Mouse (Mus musculus) heart, adult 2 months (tissue): Measurements from ENCODE around the gene Nlgn3. TPM values are rescaled to one million over a fixed set of nuclear protein-coding genes. Genes with fewer than 3 reads are reported as not detected.
"Not testable (repeated sequence)": the region's sequence is repeated elsewhere in the genome, so short reads cannot be mapped to it uniquely, and the experiment has no call there.

Experiments used
- DNase-seq, 2 experiments: peaks; one replicate each; pipeline ENCODE4 v3.0.0; 2021
- H3K27ac ChIP-seq: fragments of 200-600 bp; 2 replicates; pipeline ENCODE4 v1.8.1; 2022
- H3K27me3 ChIP-seq: fragments of 200-500 bp; 2 replicates; pipeline ENCODE4 v1.6.1; 2012; ENCODE audit warnings: mild to moderate bottlenecking, low read length, inconsistent platforms, mixed read lengths; ENCODE audit not compliant: control insufficient read depth, insufficient read depth
- H3K36me3 ChIP-seq: fragments of 200-500 bp; 2 replicates; pipeline ENCODE4 v1.6.1; 2012; ENCODE audit warnings: low read length, inconsistent platforms; ENCODE audit not compliant: control insufficient read depth, insufficient read depth
- H3K4me1 ChIP-seq: fragments of 200-500 bp; 2 replicates; pipeline ENCODE4 v1.6.1; 2011; ENCODE audit warnings: low read length; ENCODE audit not compliant: control insufficient read depth, insufficient read depth
- H3K4me3 ChIP-seq: fragments of 200-600 bp; 2 replicates; pipeline ENCODE4 v1.8.1; 2022
- H3K79me2 ChIP-seq: fragments of 200-500 bp; replicated peaks from 2 replicates; pipeline ENCODE4 v1.6.1; 2012; ENCODE audit warnings: mild to moderate bottlenecking, inconsistent platforms, low read length, moderate library complexity, mixed read lengths; ENCODE audit not compliant: control insufficient read depth, insufficient read depth
- H3K9ac ChIP-seq: fragments of 200-500 bp; 2 replicates; pipeline ENCODE4 v1.6.1; 2012; ENCODE audit warnings: low read depth, mild to moderate bottlenecking, control low read depth, inconsistent platforms, low read length, mixed read lengths
- CTCF ChIP-seq: fragments of 200-600 bp; IDR thresholded peaks from 2 replicates; pipeline ENCODE4 v1.8.1; 2022; ENCODE audit warnings: antibody characterized with exemption, mild to moderate bottlenecking, moderate library complexity
- EP300 ChIP-seq: fragments of 200-500 bp; IDR thresholded peaks from 2 replicates; pipeline ENCODE4 v1.6.1; 2011; ENCODE audit warnings: low read depth, low read length, control low read depth; ENCODE audit not compliant: insufficient read depth
- POLR2A ChIP-seq: fragments of 200-500 bp; IDR thresholded peaks from 2 replicates; pipeline ENCODE4 v1.6.1; 2011; ENCODE audit warnings: mild to moderate bottlenecking, low read depth, low read length, control low read depth; ENCODE audit not compliant: insufficient read depth
- WGBS: fragments of 180-500 bp; shearing (Covaris S2); methylation state at CpG from one replicate; pipeline ENCODE4 v1.1.7; 2018; 5-methylcytosine and 5-hydroxymethylcytosine counted together
- intact Hi-C: fragments of 180-260 bp; cut with DNase I; formaldehyde crosslinking; loops from one replicate; pipeline ENCODE4 v1.15.1; 2025
- polyA plus RNA-seq: library from polyadenylated mRNA; depleted of rRNA; stranded (reverse); fragments of >200 nt; gene quantifications from 2 replicates; pipeline ENCODE4 v1.2.3, GENCODE M21; 2012
- total RNA-seq, 2 experiments: library from RNA; stranded (reverse); gene quantifications; 2 replicates each; pipeline ENCODE4 v1.2.3; 2021

The Nlgn3 gene
- total and polyA plus RNA-seq, 3 experiments, result 0.20 to 1.0 (median 0.42) TPM

DNA sequence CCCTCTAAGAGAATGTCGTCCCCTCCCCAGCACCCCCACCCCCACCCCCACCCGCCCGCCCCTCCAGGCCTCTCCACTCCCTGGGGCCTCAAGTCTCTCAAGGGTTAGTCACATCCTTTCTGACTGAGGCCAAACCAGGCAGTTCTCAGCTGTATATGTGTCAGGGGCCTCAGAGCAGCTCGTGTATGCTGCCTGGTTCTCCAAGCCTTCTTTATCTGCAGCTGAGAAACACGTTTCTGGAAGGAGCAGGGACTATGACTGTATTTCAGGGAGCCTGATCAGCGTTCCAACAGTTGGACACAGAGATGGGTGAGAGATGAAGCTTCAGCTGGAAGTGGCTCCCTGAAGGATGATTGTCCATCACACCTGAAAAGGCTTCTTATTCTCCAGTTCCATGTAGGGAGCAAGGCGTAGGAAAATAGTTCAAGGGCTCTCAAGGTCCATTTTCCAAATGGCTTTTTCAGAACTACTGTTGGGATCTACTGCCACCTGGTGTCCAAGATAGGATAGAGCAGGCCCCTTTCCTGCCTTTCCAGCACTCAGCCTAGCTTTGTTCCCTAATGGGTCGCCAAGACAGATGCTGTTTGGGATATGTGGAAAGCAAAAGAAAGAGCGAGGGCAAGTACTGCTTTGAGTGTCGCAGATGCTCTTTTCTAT lies 30.5 kb downstream of the Nlgn3 start:
- H3K36me3 ChIP-seq, result no peaks in the 10 kb centered on the region
- H3K27ac ChIP-seq, result no peak overlapping the region
- no peak overlapping the region for H3K4me3 ChIP-seq
- intact Hi-C loops, result loop anchor here (1.0 to 5.0 kb wide), 4 partner anchors 57 to 197 kb away; partner anchors contain the start of genes Foxo4, Med12 and Zmym3
- 27% methylated on average over 10 of the region's 10 CpGs for WGBS
- no peak overlapping the region for H3K9ac ChIP-seq
- TF ChIP-seq POLR2A, result no peak
- peak; percentile 99 for TF ChIP-seq CTCF
- TF ChIP-seq EP300, result no peak
- DNase-seq, result peak; percentile 59 to 64
- no peaks in the 10 kb centered on the region for H3K27me3 ChIP-seq
- H3K79me2 ChIP-seq, result no peaks in the 10 kb centered on the region
- H3K4me1 ChIP-seq, result peaks cover 2% of the 10 kb centered on the region; the same call in 1 of the 2 replicates

GRCm38 (mm10) chrX:101332031-101332374 lies 33.0 kb downstream of the Nlgn3 start:
- H3K79me2 ChIP-seq, result no peaks in the 10 kb centered on the region
- 44% methylated on average over 9 of the region's 9 CpGs for WGBS
- H3K27ac ChIP-seq, result peak overlapping the region; percentile 94
- DNase-seq, result no peak
- peak overlapping the region; percentile 39 for H3K4me3 ChIP-seq
- TF ChIP-seq POLR2A (no peak), EP300 (no peak), CTCF (no peak)
- H3K4me1 ChIP-seq, result peaks cover 2% of the 10 kb centered on the region; the same call in 1 of the 2 replicates
- H3K36me3 ChIP-seq, result no peaks in the 10 kb centered on the region
- H3K27me3 ChIP-seq, result no peaks in the 10 kb centered on the region
- intact Hi-C loops, result loop anchor here (5.0 kb wide), 3 partner anchors 60 to 90 kb away; partner anchors contain the start of genes Foxo4, Med12 and Zmym3
- H3K9ac ChIP-seq, result peak overlapping the region; percentile 66; the same call in 1 of the 2 replicates

DNA sequence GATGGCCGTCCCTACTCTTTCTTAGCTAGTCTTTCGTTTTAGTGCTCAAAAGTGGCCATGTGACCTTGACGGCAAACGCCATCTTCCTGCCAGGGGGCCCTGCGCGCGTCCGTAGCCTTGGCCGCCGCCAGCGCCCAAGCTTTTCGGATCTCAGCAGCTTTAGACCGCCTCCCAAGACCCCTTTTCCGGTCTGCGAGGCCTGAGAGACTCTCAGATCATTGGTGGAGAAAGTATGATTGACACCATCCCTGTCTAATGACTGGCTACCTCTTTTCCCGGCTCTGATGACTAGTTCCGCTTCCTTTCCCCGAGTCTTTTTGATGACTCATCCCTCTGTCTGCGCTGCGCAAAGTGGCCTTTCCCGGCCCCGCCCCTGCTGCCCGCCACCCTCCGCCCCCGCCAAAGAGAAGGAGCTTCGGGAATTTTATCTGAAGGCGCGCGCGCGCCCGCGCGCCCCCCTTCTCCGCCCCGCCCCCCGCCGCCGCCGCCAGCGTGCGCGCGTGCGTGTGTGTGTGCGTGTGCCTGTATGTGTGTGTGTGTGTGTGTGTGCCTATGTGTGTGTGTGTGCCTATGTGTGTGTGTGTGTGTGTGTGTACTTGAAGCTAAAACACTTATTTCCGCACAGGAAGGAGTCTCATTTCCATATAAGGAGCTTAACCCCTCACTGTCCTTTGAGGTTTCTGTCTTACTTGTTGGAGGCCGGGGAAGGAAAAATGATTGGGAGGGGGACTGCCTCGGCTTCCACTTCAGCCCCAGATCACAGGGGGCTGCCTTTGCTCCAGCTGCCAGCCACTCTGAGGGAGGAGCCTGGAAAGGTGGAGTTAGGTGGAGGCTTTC lies 33.6 kb downstream of the Nlgn3 start:
- intact Hi-C loops, result loop anchor here (5.0 kb wide), 3 partner anchors 60 to 90 kb away; partner anchors contain the start of genes Foxo4, Med12 and Zmym3
- no peaks in the 10 kb centered on the region for H3K27me3 ChIP-seq
- H3K36me3 ChIP-seq, result no peaks in the 10 kb centered on the region
- peak overlapping the region; percentile 70 for H3K9ac ChIP-seq
- H3K79me2 ChIP-seq, result no peaks in the 10 kb centered on the region
- DNase-seq, result peak; percentile 81 to 91
- peak overlapping the region; percentile 94 for H3K27ac ChIP-seq
- peak; percentile 84 for TF ChIP-seq POLR2A
- no peak for TF ChIP-seq CTCF
- no peak for TF ChIP-seq EP300
- WGBS, result 23% methylated on average over 42 of the region's 49 CpGs
- H3K4me3 ChIP-seq, result peak overlapping the region; percentile 40
- H3K4me1 ChIP-seq, result peaks cover 2% of the 10 kb centered on the region; the same call in 1 of the 2 replicates

DNA sequence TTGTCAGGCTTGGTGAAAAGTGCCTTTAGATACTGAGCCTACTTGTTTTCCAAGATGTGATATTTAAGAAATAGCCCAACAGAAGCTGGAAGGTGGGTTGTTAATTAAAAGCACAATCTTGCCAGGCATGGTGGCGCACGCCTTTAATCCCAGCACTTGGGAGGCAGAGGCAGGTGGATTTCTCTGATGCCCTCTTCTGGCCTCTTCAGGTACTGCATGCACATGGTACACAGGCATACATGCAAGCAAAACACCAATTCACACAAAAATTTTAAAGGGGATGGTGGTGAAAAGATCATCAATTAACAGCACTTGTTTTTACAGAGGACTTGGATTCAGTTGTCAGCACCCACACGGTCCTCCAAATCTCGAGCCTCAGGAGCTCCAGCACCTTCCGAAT lies 35.6 kb downstream of the Nlgn3 start:
- WGBS, result 86% methylated on average over 5 of the region's 5 CpGs
- H3K79me2 ChIP-seq, result no peaks in the 10 kb centered on the region
- H3K27ac ChIP-seq, result no peak overlapping the region
- DNase-seq, result no peak
- H3K36me3 ChIP-seq, result no peaks in the 10 kb centered on the region
- H3K9ac ChIP-seq, result no peak overlapping the region
- H3K27me3 ChIP-seq, result no peaks in the 10 kb centered on the region
- no peak overlapping the region for H3K4me3 ChIP-seq
- intact Hi-C loops, result loop anchor here (5.0 kb wide), 3 partner anchors 62 to 88 kb away; partner anchors contain the start of genes Foxo4, Med12 and Zmym3
- peak; percentile 62 for TF ChIP-seq CTCF
- TF ChIP-seq EP300, result no peak
- TF ChIP-seq POLR2A, result no peak
- H3K4me1 ChIP-seq, result no peaks in the 10 kb centered on the region; the same call in 1 of the 2 replicates

- intact Hi-C loops, result no loop called here
- no peak for DNase-seq
- no peak overlapping the region for H3K4me3 ChIP-seq
- WGBS, result 45% methylated on average over 4 of the region's 4 CpGs
- H3K4me1 ChIP-seq, result no peaks in the 10 kb centered on the region
- no peaks in the 10 kb centered on the region for H3K79me2 ChIP-seq
- no peaks in the 10 kb centered on the region for H3K36me3 ChIP-seq
- H3K27me3 ChIP-seq, result no peaks in the 10 kb centered on the region
- TF ChIP-seq EP300 (no peak), POLR2A (no peak), CTCF (no peak)
- no peak overlapping the region for H3K27ac ChIP-seq
- no peak overlapping the region for H3K9ac ChIP-seq
Observed at GRCm38 (mm10) chrX:101338666-101339065, 39.7 kb downstream of the Nlgn3 start.

DNA sequence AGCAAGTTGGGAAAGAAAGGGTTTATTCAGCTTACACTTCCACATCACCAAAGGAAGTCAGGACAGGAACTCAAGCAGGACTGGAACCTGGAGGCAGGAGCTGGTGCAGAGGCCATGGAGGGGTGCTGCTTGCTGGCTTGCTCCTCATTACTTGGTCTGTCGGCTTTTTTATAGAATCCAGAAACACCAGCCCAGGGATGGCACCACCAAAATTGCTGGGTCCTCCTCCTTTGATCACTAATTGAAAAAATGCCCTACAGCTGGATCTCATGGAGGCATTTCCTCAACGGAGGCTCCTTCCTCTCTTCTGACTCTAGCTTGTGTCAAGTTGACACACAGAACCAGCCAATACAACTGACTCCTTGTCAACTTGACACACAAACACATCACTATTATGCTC lies 43.9 kb downstream of the Nlgn3 start:
- DNase-seq, H3K27me3 ChIP-seq, intact Hi-C loops, H3K4me1 ChIP-seq, H3K79me2 ChIP-seq, H3K27ac ChIP-seq, H3K36me3 ChIP-seq, H3K4me3 ChIP-seq, H3K9ac ChIP-seq: not testable (repeated sequence)
- WGBS, result 75% methylated on average over 2 of the region's 2 CpGs
